Mouse (Mus musculus): ENCODE measurements around the gene Zfp27. TPM values are rescaled to one million over a fixed set of nuclear protein-coding genes. Genes with fewer than 3 reads are reported as not detected.

The Zfp27 gene
- polyA plus RNA-seq, 1 experiment from 2014 or later = 13.0 TPM

- H3K4me3 ChIP-seq (ENCODE audit: low read length) = no peak overlapping the region
- WGBS = 94% methylated on average over 10 of the region's 10 CpGs
- H3K9me3 ChIP-seq (ENCODE audit: control insufficient read depth, low read length) = peaks cover 45% of the 10 kb centered on the region
- peaks cover 18% of the 10 kb centered on the region for H3K36me3 ChIP-seq (ENCODE audit: control insufficient read depth, insufficient read depth, low read length)
- no peaks in the 10 kb centered on the region for H3K4me1 ChIP-seq (ENCODE audit: control insufficient read depth, insufficient read depth, low read length)
- no peak for ATAC-seq (ENCODE audit: low FRiP score, low TSS enrichment)
- no peaks in the 10 kb centered on the region for H3K27me3 ChIP-seq (ENCODE audit: control insufficient read depth, insufficient read depth, low read length)
- H3K9ac ChIP-seq (ENCODE audit: low read depth, low read length) = no peak overlapping the region
- no peak overlapping the region for H3K27ac ChIP-seq (ENCODE audit: low read depth, low read length)
- H3K4me2 ChIP-seq (replicated peaks; ENCODE audit: low read depth, low read length) = no peak overlapping the region
Observed at GRCm38 (mm10) chr7:29874256-29874655, 32.1 kb downstream of the Zfp27 start.

- Histone ChIP-seq H3K4me1 (ENCODE audit: control insufficient read depth, insufficient read depth, low read length) (no peaks in the 10 kb centered on the region; the same call in 1 of the 2 replicates), H3K4me3 (ENCODE audit: low read length) (no peak overlapping the region), H3K27me3 (ENCODE audit: control insufficient read depth, insufficient read depth, low read length) (no peaks in the 10 kb centered on the region), H3K9ac (ENCODE audit: low read depth, low read length) (no peak overlapping the region), H3K36me3 (ENCODE audit: control insufficient read depth, insufficient read depth, low read length) (no peaks in the 10 kb centered on the region), H3K4me2 (replicated peaks; ENCODE audit: low read depth, low read length) (no peak overlapping the region), H3K27ac (ENCODE audit: low read depth, low read length) (no peak overlapping the region), H3K9me3 (ENCODE audit: control insufficient read depth, low read length) (no peaks in the 10 kb centered on the region)
- no peak for ATAC-seq (ENCODE audit: low FRiP score, low TSS enrichment)
- 91% methylated on average over 7 of the region's 7 CpGs for WGBS
Observed at GRCm38 (mm10) chr7:29861660-29862059, 44.7 kb downstream of the Zfp27 start.

GRCm38 (mm10) chr7:29859532-29860517, 46.5 kb downstream of the Zfp27 start, which contains the start of gene Zfp420:
Gene Zfp420 (plus strand): TSS chr7:29859979.
- Histone ChIP-seq H3K36me3 (ENCODE audit: control insufficient read depth, insufficient read depth, low read length) (no peaks in the 10 kb centered on the region), H3K9me3 (ENCODE audit: control insufficient read depth, low read length) (no peaks in the 10 kb centered on the region), H3K27ac (ENCODE audit: low read depth, low read length) (no peak within 1 kb of the TSS), H3K9ac (ENCODE audit: low read depth, low read length) (peak within 1 kb of the TSS; percentile 65), H3K4me2 (replicated peaks; ENCODE audit: low read depth, low read length) (peak within 1 kb of the TSS; percentile 78), H3K4me1 (ENCODE audit: control insufficient read depth, insufficient read depth, low read length) (no peaks in the 10 kb centered on the region; the same call in 1 of the 2 replicates), H3K27me3 (ENCODE audit: control insufficient read depth, insufficient read depth, low read length) (no peaks in the 10 kb centered on the region), H3K4me3 (ENCODE audit: low read length) (peak within 1 kb of the TSS; percentile 65)
- ATAC-seq (ENCODE audit: low FRiP score, low TSS enrichment) = peak; percentile 97
- WGBS = 6% methylated on average over 32 of the region's 32 CpGs

GRCm38 (mm10) chr7:29853219-29853842, 53.0 kb downstream of the Zfp27 start, which contains the start of gene Zfp940:
Gene Zfp940 (minus strand): TSS chr7:29853669.
- Histone ChIP-seq H3K27ac (ENCODE audit: low read depth, low read length) (no peak within 1 kb of the TSS), H3K4me1 (ENCODE audit: control insufficient read depth, insufficient read depth, low read length) (peaks cover 4% of the 10 kb centered on the region; the same call in 1 of the 2 replicates), H3K4me2 (replicated peaks; ENCODE audit: low read depth, low read length) (peak within 1 kb of the TSS; percentile 79), H3K36me3 (ENCODE audit: control insufficient read depth, insufficient read depth, low read length) (no peaks in the 10 kb centered on the region), H3K27me3 (ENCODE audit: control insufficient read depth, insufficient read depth, low read length) (no peaks in the 10 kb centered on the region), H3K9me3 (ENCODE audit: control insufficient read depth, low read length) (no peaks in the 10 kb centered on the region), H3K9ac (ENCODE audit: low read depth, low read length) (peak within 1 kb of the TSS; percentile 51; the same call in 1 of the 2 replicates), H3K4me3 (ENCODE audit: low read length) (peak within 1 kb of the TSS; percentile 50)
- ATAC-seq (ENCODE audit: low FRiP score, low TSS enrichment) = peak; percentile 97
- WGBS = under 1% methylated on average over 21 of the region's 21 CpGs

- peaks cover 4% of the 10 kb centered on the region; the same call in 1 of the 2 replicates for H3K4me1 ChIP-seq (ENCODE audit: control insufficient read depth, insufficient read depth, low read length)
- H3K4me2 ChIP-seq (replicated peaks; ENCODE audit: low read depth, low read length) = peak overlapping the region; percentile 79
- peak overlapping the region; percentile 50 for H3K4me3 ChIP-seq (ENCODE audit: low read length)
- no peaks in the 10 kb centered on the region for H3K9me3 ChIP-seq (ENCODE audit: control insufficient read depth, low read length)
- H3K36me3 ChIP-seq (ENCODE audit: control insufficient read depth, insufficient read depth, low read length) = no peaks in the 10 kb centered on the region
- ATAC-seq (ENCODE audit: low FRiP score, low TSS enrichment) = no peak
- no peak overlapping the region for H3K27ac ChIP-seq (ENCODE audit: low read depth, low read length)
- 66% methylated on average over 9 of the region's 9 CpGs for WGBS
- H3K9ac ChIP-seq (ENCODE audit: low read depth, low read length) = peak overlapping the region; percentile 51; the same call in 1 of the 2 replicates
- H3K27me3 ChIP-seq (ENCODE audit: control insufficient read depth, insufficient read depth, low read length) = no peaks in the 10 kb centered on the region
Observed at GRCm38 (mm10) chr7:29852831-29853218, 53.5 kb downstream of the Zfp27 start.

- WGBS = 93% methylated on average over 5 of the region's 5 CpGs
- Histone ChIP-seq H3K9me3 (ENCODE audit: control insufficient read depth, low read length) (no peaks in the 10 kb centered on the region), H3K4me1 (ENCODE audit: control insufficient read depth, insufficient read depth, low read length) (no peaks in the 10 kb centered on the region), H3K4me2 (replicated peaks; ENCODE audit: low read depth, low read length) (no peak overlapping the region), H3K27ac (ENCODE audit: low read depth, low read length) (no peak overlapping the region), H3K27me3 (ENCODE audit: control insufficient read depth, insufficient read depth, low read length) (no peaks in the 10 kb centered on the region), H3K9ac (ENCODE audit: low read depth, low read length) (no peak overlapping the region), H3K4me3 (ENCODE audit: low read length) (no peak overlapping the region), H3K36me3 (ENCODE audit: control insufficient read depth, insufficient read depth, low read length) (peaks cover 18% of the 10 kb centered on the region)
- ATAC-seq (ENCODE audit: low FRiP score, low TSS enrichment) = no peak
Observed at GRCm38 (mm10) chr7:29844616-29845015, 61.8 kb downstream of the Zfp27 start.

Small RNA genes within 50 kb of the gene (microRNA-seq; reads per million reads assigned to microRNA genes)
- 0.84 reads per million for gene Mir7668

Other genes starting within 250 kb of the Zfp27 start
- gene Catsperg2, start 179.5 kb downstream of the Zfp27 start, polyA plus RNA-seq (2014; fragmentation: Nextera tagmentation; extraction: Ambion mirVana) = not detected in 2 replicates
- gene Zfp84, start 138.0 kb downstream of the Zfp27 start, polyA plus RNA-seq (2014; fragmentation: Nextera tagmentation; extraction: Ambion mirVana) = 9.1 and 14.3 TPM in 2 replicates
- 8.3 and 8.9 TPM in 2 replicates for gene Zfp30, start 122.6 kb downstream of the Zfp27 start, polyA plus RNA-seq (2014; fragmentation: Nextera tagmentation; extraction: Ambion mirVana)
- gene Zfp790, start 90.5 kb downstream of the Zfp27 start, polyA plus RNA-seq (2014; fragmentation: Nextera tagmentation; extraction: Ambion mirVana) = 4.9 and 12.3 TPM in 2 replicates
- gene Zfp940, start 52.9 kb downstream of the Zfp27 start, polyA plus RNA-seq (2014; fragmentation: Nextera tagmentation; extraction: Ambion mirVana) = 4.7 and 7.6 TPM in 2 replicates
- 7.2 and 9.1 TPM in 2 replicates for gene Zfp420, start 46.6 kb downstream of the Zfp27 start, polyA plus RNA-seq (2014; fragmentation: Nextera tagmentation; extraction: Ambion mirVana)
- 5.7 and 7.2 TPM in 2 replicates for gene Zfp383, start 1.7 kb upstream of the Zfp27 start, polyA plus RNA-seq (2014; fragmentation: Nextera tagmentation; extraction: Ambion mirVana)
- gene Zfp74, start 47.5 kb upstream of the Zfp27 start, polyA plus RNA-seq (2014; fragmentation: Nextera tagmentation; extraction: Ambion mirVana) = 7.2 and 11.0 TPM in 2 replicates
- gene Zfp568, start 77.4 kb upstream of the Zfp27 start, polyA plus RNA-seq (2014; fragmentation: Nextera tagmentation; extraction: Ambion mirVana) = 13.4 and 26.6 TPM in 2 replicates
- gene Zfp14, start 144.8 kb upstream of the Zfp27 start, polyA plus RNA-seq (2014; fragmentation: Nextera tagmentation; extraction: Ambion mirVana) = 2.6 and 4.1 TPM in 2 replicates
- gene Zfp82, start 166.3 kb upstream of the Zfp27 start, polyA plus RNA-seq (2014; fragmentation: Nextera tagmentation; extraction: Ambion mirVana) = 3.5 and 5.7 TPM in 2 replicates
- gene Gm26920, start 183.8 kb upstream of the Zfp27 start, polyA plus RNA-seq (2014; fragmentation: Nextera tagmentation; extraction: Ambion mirVana) = 0.58 and 1.9 TPM in 2 replicates
- gene Zfp566, start 184.0 kb upstream of the Zfp27 start, polyA plus RNA-seq (2014; fragmentation: Nextera tagmentation; extraction: Ambion mirVana) = 13.8 and 14.4 TPM in 2 replicates
- gene Zfp260, start 188.2 kb upstream of the Zfp27 start, polyA plus RNA-seq (2014; fragmentation: Nextera tagmentation; extraction: Ambion mirVana) = 98.2 and 125 TPM in 2 replicates
- 5.2 and 6.1 TPM in 2 replicates for gene Zfp382, start 215.4 kb upstream of the Zfp27 start, polyA plus RNA-seq (2014; fragmentation: Nextera tagmentation; extraction: Ambion mirVana)